Mouse (Mus musculus) macrophage (primary cell): Measurements from ENCODE around the gene Plbd1. TPM values are rescaled to one million over a fixed set of nuclear protein-coding genes. Genes with fewer than 3 reads are reported as not detected.
A peak's percentile ranks its signal among the peaks of the same experiment; 100 is the strongest.

Source experiments
- H3K27ac ChIP-seq: fragments of 350-480 bp; formaldehyde crosslinking; 2 replicates; pipeline ENCODE4 v1.9.0; 2021
- H3K36me3 ChIP-seq: fragments of 350-480 bp; formaldehyde crosslinking; 2 replicates; pipeline ENCODE4 v1.9.0; 2021; ENCODE audit errors: inconsistent target
- H3K4me3 ChIP-seq: fragments of 350-480 bp; formaldehyde crosslinking; 2 replicates; pipeline ENCODE4 v1.9.0; 2021; ENCODE audit errors: inconsistent target
- H3K79me2 ChIP-seq: fragments of 350-480 bp; formaldehyde crosslinking; 2 replicates; pipeline ENCODE4 v1.9.0; 2021; ENCODE audit errors: inconsistent target
- WGBS: methylation state at CpG from one replicate; pipeline ENCODE4 v1.1.7; 2026; ENCODE audit warnings: inconsistent platforms; ENCODE audit not compliant: missing documents; 5-methylcytosine and 5-hydroxymethylcytosine counted together
- polyA plus RNA-seq: library from polyadenylated mRNA; stranded (reverse); fragments of 250-400 nt; gene quantifications from 3 replicates; pipeline ENCODE4 v1.2.4, GENCODE M21; 2018; ENCODE audit warnings: inconsistent platforms
- total RNA-seq, 78 experiments: library from RNA; depleted of rRNA; stranded (reverse); fragments of 250-400 nt; gene quantifications; 1 replicate in 9 of 78; 2 replicates in 24 of 78; 3 replicates in 43 of 78; 4 replicates in 2 of 78; pipeline ENCODE4 v1.2.4; 2018; ENCODE audit warnings: inconsistent platforms in 56 of 78

The Plbd1 gene
- 1 to 10 TPM in 10 of 26 experiments, under 1 TPM in 6, not detected in 10; 0.37 to 2.6 (median 1.4) TPM for total RNA-seq (2018; cell fraction: chromatin; rRNA removed)
- total RNA-seq (2018; cell fraction: cytosol; rRNA removed), result 10 to 100 TPM in 1 of 26 experiments, 1 to 10 TPM in 25; 1.6 to 10.3 (median 4.1) TPM
- 10 to 100 TPM in 7 of 26 experiments, 1 to 10 TPM in 19; 1.1 to 15.2 (median 5.0) TPM for total RNA-seq (2018; cell fraction: nucleus; rRNA removed)
- 1.4 to 4.8 TPM (median 4.0 TPM) in 3 replicates for polyA plus RNA-seq

- H3K27ac ChIP-seq, result no peak within 1 kb of the TSS
- no peaks in the 10 kb centered on the region for H3K36me3 ChIP-seq
- H3K4me3 ChIP-seq, result no peak within 1 kb of the TSS
- H3K79me2 ChIP-seq, result no peaks in the 10 kb centered on the region
- 19% methylated on average over 19 of the region's 19 CpGs for WGBS
Measured at GRCm38 (mm10) chr6:136661706-136662016, at the start of gene Plbd1. TSS of gene Plbd1 (minus strand) at chr6:136661928.

- 96% methylated on average over 5 of the region's 5 CpGs for WGBS
- Histone ChIP-seq H3K36me3 (no peaks in the 10 kb centered on the region), H3K27ac (no peak overlapping the region), H3K4me3 (no peak overlapping the region), H3K79me2 (no peaks in the 10 kb centered on the region)
Measured at GRCm38 (mm10) chr6:136710408-136710807, 48.7 kb upstream of the Plbd1 start.

GRCm38 (mm10) chr6:136708597-136708996 is 46.9 kb upstream of the Plbd1 start:
- no peak overlapping the region for H3K27ac ChIP-seq
- no peaks in the 10 kb centered on the region for H3K36me3 ChIP-seq
- H3K4me3 ChIP-seq, result no peak overlapping the region
- WGBS, result 90% methylated on average over 6 of the region's 6 CpGs
- no peaks in the 10 kb centered on the region for H3K79me2 ChIP-seq

- Histone ChIP-seq H3K79me2 (no peaks in the 10 kb centered on the region), H3K36me3 (no peaks in the 10 kb centered on the region), H3K4me3 (no peak overlapping the region), H3K27ac (no peak overlapping the region)
- 92% methylated on average over 3 of the region's 3 CpGs for WGBS
Measured at GRCm38 (mm10) chr6:136701878-136702277, 40.1 kb upstream of the Plbd1 start.

GRCm38 (mm10) chr6:136701185-136701584 is 39.5 kb upstream of the Plbd1 start:
- Histone ChIP-seq H3K79me2 (no peaks in the 10 kb centered on the region), H3K4me3 (no peak overlapping the region), H3K27ac (no peak overlapping the region), H3K36me3 (no peaks in the 10 kb centered on the region)
- 95% methylated on average over 5 of the region's 5 CpGs for WGBS

- 98% methylated on average over 6 of the region's 6 CpGs for WGBS
- no peaks in the 10 kb centered on the region for H3K79me2 ChIP-seq
- no peaks in the 10 kb centered on the region for H3K36me3 ChIP-seq
- no peak overlapping the region for H3K4me3 ChIP-seq
- no peak overlapping the region for H3K27ac ChIP-seq
Measured at GRCm38 (mm10) chr6:136691314-136691713, 29.6 kb upstream of the Plbd1 start.

GRCm38 (mm10) chr6:136690527-136690926 is 28.8 kb upstream of the Plbd1 start:
- Histone ChIP-seq H3K36me3 (no peaks in the 10 kb centered on the region), H3K79me2 (no peaks in the 10 kb centered on the region), H3K4me3 (no peak overlapping the region), H3K27ac (peak overlapping the region; percentile 76)
- WGBS, result 49% methylated on average over 5 of the region's 5 CpGs

GRCm38 (mm10) chr6:136689790-136690413 is 28.2 kb upstream of the Plbd1 start:
- H3K27ac ChIP-seq, result peak overlapping the region; percentile 76
- WGBS, result 11% methylated on average over 15 of the region's 15 CpGs
- no peak overlapping the region for H3K4me3 ChIP-seq
- no peaks in the 10 kb centered on the region for H3K79me2 ChIP-seq
- no peaks in the 10 kb centered on the region for H3K36me3 ChIP-seq

- no peak overlapping the region for H3K27ac ChIP-seq
- WGBS, result 92% methylated on average over 5 of the region's 5 CpGs
- no peaks in the 10 kb centered on the region for H3K79me2 ChIP-seq
- H3K36me3 ChIP-seq, result no peaks in the 10 kb centered on the region
- H3K4me3 ChIP-seq, result no peak overlapping the region
Measured at GRCm38 (mm10) chr6:136685433-136685832, 23.7 kb upstream of the Plbd1 start.

- Histone ChIP-seq H3K4me3 (no peak overlapping the region), H3K36me3 (no peaks in the 10 kb centered on the region), H3K79me2 (no peaks in the 10 kb centered on the region), H3K27ac (peak overlapping the region; percentile 56)
- WGBS, result 6% methylated on average over 11 of the region's 11 CpGs
Measured at GRCm38 (mm10) chr6:136683410-136684334, 21.9 kb upstream of the Plbd1 start.

GRCm38 (mm10) chr6:136679381-136679780 is 17.7 kb upstream of the Plbd1 start:
- Histone ChIP-seq H3K4me3 (no peak overlapping the region), H3K36me3 (no peaks in the 10 kb centered on the region), H3K27ac (no peak overlapping the region), H3K79me2 (no peaks in the 10 kb centered on the region)
- WGBS, result 71% methylated on average over 1 of the region's 2 CpGs

GRCm38 (mm10) chr6:136674935-136675334 is 13.2 kb upstream of the Plbd1 start:
- Histone ChIP-seq H3K79me2 (no peaks in the 10 kb centered on the region), H3K4me3 (no peak overlapping the region), H3K27ac (no peak overlapping the region), H3K36me3 (no peaks in the 10 kb centered on the region)
- 71% methylated on average over 6 of the region's 6 CpGs for WGBS

- no peaks in the 10 kb centered on the region for H3K79me2 ChIP-seq
- H3K27ac ChIP-seq, result no peak overlapping the region
- no peak overlapping the region for H3K4me3 ChIP-seq
- no peaks in the 10 kb centered on the region for H3K36me3 ChIP-seq
- 58% methylated on average over 7 of the region's 7 CpGs for WGBS
Measured at GRCm38 (mm10) chr6:136672467-136672866, 10.7 kb upstream of the Plbd1 start.

- 94% methylated on average over 5 of the region's 5 CpGs for WGBS
- Histone ChIP-seq H3K79me2 (no peaks in the 10 kb centered on the region), H3K27ac (no peak overlapping the region)
Measured at GRCm38 (mm10) chr6:136669274-136669673, 7.5 kb upstream of the Plbd1 start.

More at GRCm38 (mm10) chr6:136669274-136669673, 7.5 kb upstream of the Plbd1 start:
- Histone ChIP-seq H3K4me3 (no peak overlapping the region), H3K36me3 (no peaks in the 10 kb centered on the region)
